Mouse (Mus musculus) cortical plate, adult 2 months (tissue): ENCODE results near the gene Kcnj6.

ENCODE experiments used
- CTCF ChIP-seq: fragments of 200-500 bp; IDR thresholded peaks from 2 replicates; pipeline ENCODE4 v1.5.1; 2011; ENCODE audit warnings: mild to moderate bottlenecking, control low read depth, low read length; ENCODE audit not compliant: insufficient read depth; ENCODE audit errors: extremely low read depth
- POLR2A ChIP-seq: fragments of 200-500 bp; IDR thresholded peaks from 2 replicates; pipeline ENCODE4 v1.6.1; 2011; ENCODE audit warnings: mild to moderate bottlenecking, low read length, control low read depth; ENCODE audit not compliant: insufficient read depth; ENCODE audit errors: extremely low read depth

DNA sequence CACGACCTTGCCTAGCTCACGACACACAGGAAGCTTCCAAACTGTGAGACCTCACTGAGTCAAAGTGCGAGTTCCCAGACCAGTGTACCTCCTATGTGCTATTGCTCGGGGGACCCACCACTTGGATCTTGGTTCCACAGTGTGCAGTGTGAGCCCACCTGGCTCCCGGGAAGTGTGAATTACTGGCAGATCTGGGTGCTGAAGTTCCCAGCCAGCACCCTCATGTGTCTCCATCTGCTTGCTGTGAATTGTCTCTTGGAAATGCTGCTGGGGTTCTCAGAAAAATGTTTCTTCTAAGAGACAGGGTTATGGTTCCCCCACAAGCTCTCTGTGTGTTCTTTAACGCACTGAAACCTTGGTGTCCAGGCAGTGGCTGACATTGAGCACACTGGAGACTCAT, 98.7 kb downstream of the Kcnj6 start:
- no peak for TF ChIP-seq CTCF
- no peak for TF ChIP-seq POLR2A
